Mouse (Mus musculus): ENCODE measurements at regions not wholly inside any gene's neighbourhood (a gene's known extent, or its start where the extent isn't known, plus 50 kb on each side); places are given as distances from the start of the nearest gene placed in this dataset.

DNA sequence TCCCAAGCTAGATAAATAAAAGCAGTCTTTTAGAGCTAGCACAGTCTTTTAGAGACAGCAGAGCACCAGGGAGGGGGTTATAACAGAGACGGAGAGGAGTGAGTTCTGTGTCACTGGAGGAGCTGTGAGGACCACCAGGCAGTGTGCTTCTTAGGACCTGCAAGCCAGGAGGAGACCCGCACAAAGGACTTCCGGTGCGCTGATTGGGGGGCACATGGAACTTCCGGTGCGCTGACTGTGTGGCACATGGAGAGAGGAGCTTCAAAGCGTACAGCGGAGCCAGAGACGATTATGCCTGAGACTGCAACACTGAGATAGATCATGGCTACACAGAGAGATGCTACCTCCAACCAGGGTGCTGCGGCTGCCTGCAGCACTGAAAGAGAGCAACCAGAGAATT lies 53.4 kb downstream of the Rpl37a start:
- no peaks in the 10 kb centered on the region; the same call in 1 of the 2 replicates for H3K27me3 ChIP-seq (ENCODE audit: control insufficient read depth, insufficient read depth, low read length, poor library complexity, severe bottlenecking)
- no peaks in the 10 kb centered on the region for H3K9me3 ChIP-seq (replicated peaks; ENCODE audit: control insufficient read depth, insufficient read depth, low read length, poor library complexity, severe bottlenecking)
- no peak overlapping the region for H3K9ac ChIP-seq (ENCODE audit: low read depth, poor library complexity, severe bottlenecking)
- no peak overlapping the region for H3K4me3 ChIP-seq (ENCODE audit: low read depth, low read length)
- H3K4me1 ChIP-seq (ENCODE audit: control insufficient read depth, insufficient read depth, low read length), result no peaks in the 10 kb centered on the region
- H3K27ac ChIP-seq (ENCODE audit: insufficient read depth, low read length), result no peak overlapping the region
- no peak for TF ChIP-seq POLR2A (IDR thresholded peaks at IDR 0.05; ENCODE audit: insufficient read depth, low read length)
- no peak for TF ChIP-seq CTCF (IDR thresholded peaks at IDR 0.05; ENCODE audit: low read depth, low read length)
- TF ChIP-seq EP300 (IDR thresholded peaks at IDR 0.05; ENCODE audit: insufficient read depth, low read depth, low read length), result no peak
- H3K36me3 ChIP-seq (ENCODE audit: control insufficient read depth, insufficient read depth, low read length, poor library complexity, severe bottlenecking), result no peaks in the 10 kb centered on the region

DNA sequence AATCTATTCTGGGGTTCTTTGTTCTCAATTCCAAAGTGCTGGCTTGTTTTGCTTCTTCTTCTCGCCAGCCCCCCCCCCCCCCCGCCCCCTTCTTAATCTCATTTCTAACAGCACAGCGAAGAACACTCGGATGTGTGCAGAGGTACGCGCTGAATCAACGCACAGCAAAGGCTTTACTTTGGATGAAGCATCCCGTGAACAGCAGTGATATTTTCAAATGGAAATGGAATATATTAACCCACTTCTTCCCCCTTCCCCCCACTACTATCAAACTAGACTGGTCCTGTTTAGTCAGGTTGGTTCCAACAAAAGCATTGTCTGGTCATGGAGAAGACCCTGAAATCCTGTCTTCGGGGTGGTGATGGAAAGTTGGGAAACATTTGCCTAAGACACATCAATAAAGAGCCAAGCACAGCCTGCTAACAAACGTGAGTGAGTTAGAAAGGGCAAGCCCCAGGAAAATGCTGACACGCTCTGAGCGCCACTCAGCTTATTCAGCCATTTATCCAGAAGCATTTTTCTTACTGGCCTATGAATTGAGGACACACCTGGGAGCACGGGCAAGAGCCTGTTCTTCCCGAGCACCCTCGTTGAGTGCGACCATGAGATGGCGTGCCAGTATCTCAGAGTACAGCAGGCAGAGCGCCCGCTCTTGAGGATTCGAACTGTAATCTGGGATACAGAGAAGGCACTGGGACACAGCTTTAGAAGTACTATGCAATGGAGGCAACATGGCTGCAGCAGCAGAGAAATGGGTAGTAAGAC lies 54.1 kb downstream of the Rpl37a start:
- Histone ChIP-seq H3K4me3 (ENCODE audit: low read depth, low read length) (no peak overlapping the region), H3K9ac (ENCODE audit: low read depth, poor library complexity, severe bottlenecking) (no peak overlapping the region), H3K9me3 (replicated peaks; ENCODE audit: control insufficient read depth, insufficient read depth, low read length, poor library complexity, severe bottlenecking) (no peaks in the 10 kb centered on the region), H3K36me3 (ENCODE audit: control insufficient read depth, insufficient read depth, low read length, poor library complexity, severe bottlenecking) (no peaks in the 10 kb centered on the region), H3K27ac (ENCODE audit: insufficient read depth, low read length) (no peak overlapping the region), H3K27me3 (ENCODE audit: control insufficient read depth, insufficient read depth, low read length, poor library complexity, severe bottlenecking) (no peaks in the 10 kb centered on the region; the same call in 1 of the 2 replicates), H3K4me1 (ENCODE audit: control insufficient read depth, insufficient read depth, low read length) (no peaks in the 10 kb centered on the region)
- TF ChIP-seq EP300 (IDR thresholded peaks at IDR 0.05; ENCODE audit: insufficient read depth, low read depth, low read length) (no peak), CTCF (IDR thresholded peaks at IDR 0.05; ENCODE audit: low read depth, low read length) (peak; percentile 31), POLR2A (IDR thresholded peaks at IDR 0.05; ENCODE audit: insufficient read depth, low read length) (no peak)

DNA sequence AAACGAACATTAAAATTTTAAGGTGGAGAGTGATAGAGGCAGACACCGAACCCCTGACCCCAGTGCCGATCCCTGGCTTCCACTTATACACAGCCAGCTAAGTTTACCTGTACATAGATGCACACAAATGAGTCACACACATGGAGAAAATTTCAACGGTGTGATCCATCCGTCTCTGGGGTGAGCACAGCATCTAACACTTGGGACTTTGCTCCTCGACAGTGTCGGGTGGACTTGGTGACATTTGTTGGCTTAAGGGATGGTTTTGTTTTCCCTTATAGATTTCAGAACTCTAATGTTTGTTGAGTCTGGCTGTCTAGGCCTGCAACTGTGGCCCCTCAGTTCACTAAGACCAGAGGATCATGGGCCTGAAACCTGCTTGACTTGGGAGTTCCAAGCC lies 54.9 kb upstream of the Igfbp2 start:
- H3K27me3 ChIP-seq (ENCODE audit: control insufficient read depth, insufficient read depth, low read length, poor library complexity, severe bottlenecking), result no peaks in the 10 kb centered on the region
- no peak overlapping the region for H3K27ac ChIP-seq (ENCODE audit: insufficient read depth, low read length)
- H3K9ac ChIP-seq (ENCODE audit: low read depth, poor library complexity, severe bottlenecking), result no peak overlapping the region
- H3K4me1 ChIP-seq (ENCODE audit: control insufficient read depth, insufficient read depth, low read length), result no peaks in the 10 kb centered on the region
- no peaks in the 10 kb centered on the region for H3K9me3 ChIP-seq (replicated peaks; ENCODE audit: control insufficient read depth, insufficient read depth, low read length, poor library complexity, severe bottlenecking)
- H3K36me3 ChIP-seq (ENCODE audit: control insufficient read depth, insufficient read depth, low read length, poor library complexity, severe bottlenecking), result no peaks in the 10 kb centered on the region
- no peak overlapping the region for H3K4me3 ChIP-seq (ENCODE audit: low read depth, low read length)
- TF ChIP-seq POLR2A (IDR thresholded peaks at IDR 0.05; ENCODE audit: insufficient read depth, low read length) (no peak), EP300 (IDR thresholded peaks at IDR 0.05; ENCODE audit: insufficient read depth, low read depth, low read length) (no peak), CTCF (IDR thresholded peaks at IDR 0.05; ENCODE audit: low read depth, low read length) (no peak)

DNA sequence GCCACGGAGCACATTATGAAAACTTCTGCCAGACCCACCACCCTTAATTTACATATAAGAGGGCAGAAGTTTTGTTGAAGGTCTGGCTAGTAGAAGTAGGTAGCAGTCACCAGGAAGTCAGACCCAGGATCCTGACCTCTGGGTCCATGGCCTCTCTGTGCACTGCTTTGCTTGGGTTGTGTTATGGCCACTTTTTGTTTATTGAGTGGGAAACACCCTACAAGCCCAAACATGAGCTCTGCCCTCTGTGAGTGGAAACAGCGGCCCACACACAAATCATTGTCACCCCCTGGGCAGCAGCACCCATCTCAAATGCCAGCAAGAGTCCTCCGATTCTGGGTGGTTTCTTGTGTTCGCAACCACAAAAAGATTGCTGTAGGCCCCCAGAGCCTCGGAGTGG lies 51.6 kb upstream of the Igfbp2 start:
- no peaks in the 10 kb centered on the region for H3K27me3 ChIP-seq (ENCODE audit: control insufficient read depth, insufficient read depth, low read length, poor library complexity, severe bottlenecking)
- no peaks in the 10 kb centered on the region for H3K36me3 ChIP-seq (ENCODE audit: control insufficient read depth, insufficient read depth, low read length, poor library complexity, severe bottlenecking)
- no peak overlapping the region for H3K27ac ChIP-seq (ENCODE audit: insufficient read depth, low read length)
- no peaks in the 10 kb centered on the region for H3K9me3 ChIP-seq (replicated peaks; ENCODE audit: control insufficient read depth, insufficient read depth, low read length, poor library complexity, severe bottlenecking)
- H3K9ac ChIP-seq (ENCODE audit: low read depth, poor library complexity, severe bottlenecking), result no peak overlapping the region
- H3K4me3 ChIP-seq (ENCODE audit: low read depth, low read length), result no peak overlapping the region
- no peaks in the 10 kb centered on the region for H3K4me1 ChIP-seq (ENCODE audit: control insufficient read depth, insufficient read depth, low read length)
- TF ChIP-seq POLR2A (IDR thresholded peaks at IDR 0.05; ENCODE audit: insufficient read depth, low read length) (no peak), CTCF (IDR thresholded peaks at IDR 0.05; ENCODE audit: low read depth, low read length) (no peak), EP300 (IDR thresholded peaks at IDR 0.05; ENCODE audit: insufficient read depth, low read depth, low read length) (no peak)

DNA sequence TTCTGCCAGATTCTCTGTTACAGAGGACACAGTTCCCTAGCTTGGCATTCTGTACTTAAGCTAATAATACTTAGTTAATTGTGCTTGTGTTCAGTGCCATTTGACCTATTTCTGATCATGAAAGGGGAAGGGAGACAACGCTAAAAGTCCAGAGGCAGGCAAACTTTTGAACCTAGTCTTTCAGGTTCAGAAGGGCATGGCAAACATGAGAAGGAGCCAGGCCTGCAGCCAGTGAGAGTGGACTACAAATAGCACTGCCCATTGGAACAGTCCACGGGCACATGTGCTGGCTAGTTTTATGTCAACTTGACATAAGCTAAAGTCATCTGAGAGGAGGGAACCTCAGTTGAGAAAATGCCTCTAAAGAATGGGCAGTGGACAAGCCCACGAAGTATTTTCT lies 51.1 kb upstream of the Igfbp2 start:
- Histone ChIP-seq H3K27me3 (ENCODE audit: control insufficient read depth, insufficient read depth, low read length, poor library complexity, severe bottlenecking) (no peaks in the 10 kb centered on the region), H3K9ac (ENCODE audit: low read depth, poor library complexity, severe bottlenecking) (no peak overlapping the region), H3K9me3 (replicated peaks; ENCODE audit: control insufficient read depth, insufficient read depth, low read length, poor library complexity, severe bottlenecking) (no peaks in the 10 kb centered on the region), H3K36me3 (ENCODE audit: control insufficient read depth, insufficient read depth, low read length, poor library complexity, severe bottlenecking) (no peaks in the 10 kb centered on the region), H3K4me1 (ENCODE audit: control insufficient read depth, insufficient read depth, low read length) (no peaks in the 10 kb centered on the region), H3K4me3 (ENCODE audit: low read depth, low read length) (no peak overlapping the region), H3K27ac (ENCODE audit: insufficient read depth, low read length) (no peak overlapping the region)
- TF ChIP-seq CTCF (IDR thresholded peaks at IDR 0.05; ENCODE audit: low read depth, low read length), result no peak
- no peak for TF ChIP-seq POLR2A (IDR thresholded peaks at IDR 0.05; ENCODE audit: insufficient read depth, low read length)
- no peak for TF ChIP-seq EP300 (IDR thresholded peaks at IDR 0.05; ENCODE audit: insufficient read depth, low read depth, low read length)

Data from ES-Bruce4 (cell line).